Mouse (Mus musculus): ENCODE measurements around the gene Ccs.

DNA sequence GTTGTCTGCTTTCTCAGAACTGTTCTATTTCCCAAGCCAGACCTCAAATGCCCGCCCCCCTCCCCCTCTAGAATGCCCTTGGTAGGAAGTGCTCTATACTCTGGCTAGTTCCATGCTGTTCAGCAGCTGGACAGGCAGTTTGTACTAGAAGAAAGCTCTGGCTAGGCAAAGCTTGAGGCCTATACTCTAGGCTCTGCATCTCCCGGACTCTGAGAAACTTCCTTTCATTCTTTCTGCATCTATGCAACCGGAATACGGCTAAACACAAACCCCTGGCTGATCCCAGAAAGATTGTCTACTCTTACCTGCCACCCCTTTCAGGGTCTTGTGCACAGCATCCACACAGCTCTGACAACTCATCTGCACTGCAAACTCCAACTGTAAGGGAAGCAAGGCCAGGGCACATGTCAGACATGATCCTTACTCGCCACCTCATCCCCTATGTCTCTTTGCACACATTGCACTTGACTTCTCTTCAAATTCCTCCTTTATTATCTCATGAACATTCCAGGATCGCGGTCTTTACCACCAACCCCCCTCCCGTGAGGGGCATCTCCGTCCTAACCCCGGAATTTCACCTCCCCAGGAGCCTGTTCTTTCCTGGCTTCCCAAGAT is 499 bp downstream of the Ccs start:
- TF ChIP-seq CTCF (IDR thresholded peaks at IDR 0.05; ENCODE audit: borderline replicate concordance, control insufficient read depth, extremely low read depth, insufficient read depth, low read length, poor library complexity) (no peak), POLR2A (IDR thresholded peaks at IDR 0.05; ENCODE audit: control insufficient read depth, extremely low read depth, insufficient read depth, low read length, poor library complexity) (no peak)
